Mouse (Mus musculus) G1E (cell line): ENCODE data around the gene 1700025F22Rik.

Source experiments
- CTCF ChIP-seq: IDR thresholded peaks from 2 replicates; pipeline ENCODE4 v1.5.1; 2012; ENCODE audit warnings: low read depth, low read length, inconsistent platforms, mixed read lengths
- GATA1 ChIP-seq: IDR thresholded peaks from 2 replicates; pipeline ENCODE4 v1.6.1; 2012; ENCODE audit warnings: borderline replicate concordance, low read length, inconsistent platforms, mixed read lengths
- POLR2AphosphoS5 ChIP-seq: IDR thresholded peaks from 2 replicates; pipeline ENCODE4 v1.6.1; 2012; ENCODE audit warnings: low read depth, low read length, inconsistent platforms; ENCODE audit not compliant: insufficient replicate concordance

- TF ChIP-seq CTCF (no peak), GATA1 (no peak), POLR2AphosphoS5 (no peak)
Observed at GRCm38 (mm10) chr19:11129702-11130101, 35.4 kb downstream of the 1700025F22Rik start.
